Mouse (Mus musculus): ENCODE measurements at regions not wholly inside any gene's neighbourhood (a gene's known extent, or its start where the extent isn't known, plus 50 kb on each side); places are given as distances from the start of the nearest gene placed in this dataset.

GRCm38 (mm10) chr13:56021716-56022115 lies 114.4 kb downstream of the H2afy start:
- DNase-seq (ENCODE audit: low read depth) = peak; percentile 61

GRCm38 (mm10) chr13:56014006-56014405 lies 122.2 kb downstream of the H2afy start:
- no peak for DNase-seq (ENCODE audit: low read depth)

DNA sequence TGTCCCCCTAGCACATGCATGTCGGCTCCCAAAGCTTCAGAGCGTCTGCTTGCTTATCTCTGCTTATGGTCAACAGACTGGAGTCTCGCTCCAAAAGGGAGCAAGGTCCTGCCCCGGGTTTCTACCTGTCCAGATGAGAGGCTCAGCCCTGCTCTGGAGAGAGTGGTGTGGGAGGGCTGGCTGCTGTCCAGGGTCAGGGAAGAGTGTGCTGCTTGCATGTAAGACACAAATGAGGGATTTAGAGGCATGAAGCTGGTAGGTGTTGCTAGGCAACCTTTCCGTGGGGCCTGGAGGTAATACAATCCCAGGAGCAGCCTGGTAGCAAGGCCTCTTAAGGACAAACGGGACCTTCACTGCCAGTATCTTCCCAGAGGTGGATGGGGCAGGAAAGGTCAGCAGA lies 125.7 kb downstream of the H2afy start:
- no peak for DNase-seq (ENCODE audit: low read depth)

- DNase-seq (ENCODE audit: low read depth) = no peak
Observed at GRCm38 (mm10) chr13:56006827-56007226, 129.3 kb downstream of the H2afy start.

- DNase-seq (ENCODE audit: low read depth) = no peak
Observed at GRCm38 (mm10) chr13:56005746-56006145, 130.4 kb downstream of the H2afy start.

DNA sequence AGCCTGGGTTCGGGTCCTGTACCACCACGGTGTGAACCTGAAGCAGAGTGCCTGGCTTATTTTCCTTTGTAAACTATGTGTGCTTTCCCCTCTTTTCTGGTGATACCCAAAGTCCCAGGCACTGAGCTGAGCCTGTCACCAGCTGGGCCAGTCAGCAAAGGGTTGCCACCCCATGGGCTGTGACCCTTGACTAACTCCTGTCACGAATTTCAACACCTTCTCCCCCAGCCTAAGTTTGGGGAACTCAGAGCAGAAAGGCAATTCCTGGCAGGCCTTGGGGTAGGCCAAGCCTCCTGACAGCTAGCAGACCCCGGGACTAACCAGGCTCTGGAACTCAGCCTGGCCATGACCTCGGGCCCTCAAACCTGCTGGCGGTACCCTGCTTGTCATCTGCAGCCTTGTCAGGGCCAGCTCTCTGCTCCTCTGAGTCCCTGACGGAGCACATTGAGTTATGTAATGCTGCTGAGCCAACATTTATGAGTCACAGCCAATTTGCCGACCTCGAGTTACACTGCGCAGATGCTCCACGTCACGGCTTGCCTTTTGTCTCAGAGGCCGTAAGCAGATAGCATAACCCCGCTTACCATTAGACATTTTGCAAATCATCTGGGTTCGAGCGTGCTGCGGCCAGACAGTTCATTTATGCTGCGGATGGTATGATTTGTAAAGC lies 132.3 kb downstream of the H2afy start:
- DNase-seq (ENCODE audit: low read depth) = peak; percentile 45

- DNase-seq (ENCODE audit: low read depth) = no peak
Observed at GRCm38 (mm10) chr13:55995255-55995654, 140.9 kb downstream of the H2afy start.

- DNase-seq (ENCODE audit: low read depth) = no peak
Observed at GRCm38 (mm10) chr13:55994460-55994859, 141.7 kb downstream of the H2afy start.

GRCm38 (mm10) chr13:55992699-55993098 lies 143.5 kb downstream of the H2afy start:
- DNase-seq (ENCODE audit: low read depth) = peak; percentile 47

DNA sequence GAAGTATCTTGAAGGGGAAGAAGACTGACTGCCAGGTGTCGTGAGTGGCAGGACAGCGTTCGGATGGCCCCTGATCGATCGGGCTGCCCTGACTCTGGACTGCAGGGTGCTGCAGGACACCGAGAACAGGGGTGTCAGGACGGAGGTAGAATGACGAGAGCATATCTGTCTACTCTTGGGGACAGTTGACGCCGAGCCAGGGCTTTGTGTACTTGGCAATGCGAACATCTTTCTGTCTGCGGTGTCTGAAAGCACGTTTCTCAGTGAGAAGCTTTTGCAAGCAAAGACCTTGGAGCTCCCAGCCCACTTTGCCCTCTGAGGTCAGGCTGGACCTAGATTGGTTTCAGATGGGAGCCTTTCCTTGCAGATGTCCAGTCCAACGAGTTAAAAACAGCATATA lies 144.9 kb downstream of the H2afy start:
- no peak for DNase-seq (ENCODE audit: low read depth)

GRCm38 (mm10) chr13:55990186-55990585 lies 146.0 kb downstream of the H2afy start:
- no peak for DNase-seq (ENCODE audit: low read depth)

DNA sequence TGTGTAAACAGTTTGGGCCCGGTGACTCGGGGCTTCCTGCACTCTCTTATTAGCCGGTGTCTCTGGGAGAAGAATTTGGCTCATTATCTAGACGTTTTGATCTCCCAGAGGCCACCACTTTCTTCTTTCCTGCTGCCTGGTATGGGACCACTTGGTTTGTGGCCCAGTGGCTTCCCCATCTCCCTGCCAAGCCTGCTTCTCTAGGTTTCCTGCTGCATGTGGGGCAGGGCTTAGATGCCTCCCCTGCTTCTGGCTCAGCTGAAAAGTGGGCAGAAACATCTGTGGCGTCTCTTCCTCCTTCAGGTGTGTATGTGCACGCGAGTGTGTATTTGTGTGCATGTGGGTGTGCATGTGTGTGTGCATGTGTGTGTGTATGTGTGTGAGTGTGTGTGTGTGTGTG lies 146.8 kb downstream of the H2afy start:
- no peak for DNase-seq (ENCODE audit: low read depth)

GRCm38 (mm10) chr13:55985396-55985795 lies 149.4 kb upstream of the Pitx1 start:
- DNase-seq (ENCODE audit: low read depth) = no peak

GRCm38 (mm10) chr13:55984772-55985171 lies 148.8 kb upstream of the Pitx1 start:
- no peak for DNase-seq (ENCODE audit: low read depth)

DNA sequence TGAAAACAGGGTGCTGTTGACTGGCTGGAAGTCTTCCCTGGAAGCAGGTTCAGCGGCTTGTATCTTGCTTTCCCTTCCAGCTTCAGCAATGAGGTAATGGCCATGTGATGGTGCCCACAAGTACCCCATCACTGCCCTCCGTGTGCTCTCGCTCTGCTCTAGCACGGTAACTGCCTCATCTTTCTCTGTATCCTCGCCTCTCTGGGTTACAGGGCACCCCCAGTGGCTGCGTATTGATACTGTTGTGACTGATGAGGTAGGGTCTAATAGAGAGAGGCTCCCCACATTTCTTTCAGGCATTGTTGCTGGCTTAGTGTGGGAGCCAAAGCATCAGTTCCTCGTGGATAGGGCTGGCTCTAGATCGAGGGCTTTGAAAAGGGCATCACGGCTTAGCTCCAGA lies 147.9 kb upstream of the Pitx1 start:
- DNase-seq (ENCODE audit: low read depth) = no peak

DNA sequence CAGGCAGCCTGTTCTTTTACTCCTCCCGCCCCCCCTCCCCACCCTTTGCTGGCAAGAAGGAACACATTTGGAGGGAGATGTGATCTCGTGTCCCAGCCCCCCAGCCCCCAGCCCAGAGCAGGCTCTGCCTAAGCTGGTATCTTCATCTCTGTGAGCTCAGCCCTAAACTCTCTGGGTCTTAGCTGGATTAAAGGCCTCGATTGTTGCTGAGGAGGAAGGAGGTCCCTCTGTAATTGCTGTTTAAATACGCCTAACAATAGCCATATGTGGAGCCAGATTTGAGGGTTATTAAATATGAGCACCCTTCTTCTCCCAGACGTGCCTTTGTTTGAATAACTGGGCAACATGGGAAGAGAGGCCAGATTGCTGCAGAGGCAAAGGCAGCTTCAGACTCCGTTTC lies 145.0 kb upstream of the Pitx1 start:
- no peak for DNase-seq (ENCODE audit: low read depth)

GRCm38 (mm10) chr13:55977902-55978301 lies 141.9 kb upstream of the Pitx1 start:
- no peak for DNase-seq (ENCODE audit: low read depth)

- DNase-seq (ENCODE audit: low read depth) = peak; percentile 36
Observed at GRCm38 (mm10) chr13:55976911-55977381, 141.0 kb upstream of the Pitx1 start.

- DNase-seq (ENCODE audit: low read depth) = no peak
Observed at GRCm38 (mm10) chr13:55974105-55974504, 138.1 kb upstream of the Pitx1 start.

DNA sequence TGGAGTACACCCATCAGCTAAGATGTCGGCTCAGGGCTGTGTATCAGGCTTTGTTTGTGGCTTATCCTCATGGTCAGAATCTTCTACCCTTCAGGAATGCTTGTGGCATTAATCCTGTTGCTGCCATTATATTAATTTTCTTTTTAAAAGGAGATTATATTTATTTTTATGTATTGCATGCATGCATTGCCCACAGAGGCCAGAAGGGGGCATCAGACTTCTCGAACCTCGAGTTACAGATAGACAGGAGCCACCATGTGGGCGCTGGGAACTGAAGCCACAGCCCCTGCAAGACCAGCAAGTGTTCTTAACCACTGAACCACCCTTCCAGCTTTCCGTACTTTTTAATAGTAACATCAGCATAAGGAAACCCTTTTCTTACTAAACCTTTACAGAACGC lies 134.7 kb upstream of the Pitx1 start:
- no peak for DNase-seq (ENCODE audit: low read depth)

DNA sequence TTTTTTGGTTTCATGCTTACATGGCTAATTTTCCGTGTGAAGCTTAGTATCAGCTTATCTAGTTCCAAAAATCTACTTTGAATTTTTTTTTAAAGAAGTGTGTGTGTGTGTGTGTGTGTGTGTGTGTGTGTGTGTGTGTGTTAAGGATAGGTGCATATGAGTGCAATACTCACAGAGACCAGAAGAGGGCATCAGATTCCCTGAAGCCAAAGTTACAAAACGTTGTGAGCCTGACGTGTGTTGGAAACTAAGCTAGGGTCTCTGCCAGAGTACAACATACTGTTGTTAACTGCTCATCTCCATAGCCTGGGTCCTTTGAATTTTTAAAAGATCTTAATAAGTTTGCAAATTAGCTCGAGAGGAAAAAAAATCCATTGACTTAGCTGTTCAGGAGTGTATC lies 133.5 kb upstream of the Pitx1 start:
- DNase-seq (ENCODE audit: low read depth) = no peak

GRCm38 (mm10) chr13:55967151-55967550 lies 131.2 kb upstream of the Pitx1 start:
- no peak for DNase-seq (ENCODE audit: low read depth)

- DNase-seq (ENCODE audit: low read depth) = no peak
Observed at GRCm38 (mm10) chr13:55963005-55963620, 127.1 kb upstream of the Pitx1 start.
